Mouse (Mus musculus): ENCODE measurements around the gene Vps18.
A peak's percentile ranks its signal among the peaks of the same experiment; 100 is the strongest.

Gene Vps18

DNA sequence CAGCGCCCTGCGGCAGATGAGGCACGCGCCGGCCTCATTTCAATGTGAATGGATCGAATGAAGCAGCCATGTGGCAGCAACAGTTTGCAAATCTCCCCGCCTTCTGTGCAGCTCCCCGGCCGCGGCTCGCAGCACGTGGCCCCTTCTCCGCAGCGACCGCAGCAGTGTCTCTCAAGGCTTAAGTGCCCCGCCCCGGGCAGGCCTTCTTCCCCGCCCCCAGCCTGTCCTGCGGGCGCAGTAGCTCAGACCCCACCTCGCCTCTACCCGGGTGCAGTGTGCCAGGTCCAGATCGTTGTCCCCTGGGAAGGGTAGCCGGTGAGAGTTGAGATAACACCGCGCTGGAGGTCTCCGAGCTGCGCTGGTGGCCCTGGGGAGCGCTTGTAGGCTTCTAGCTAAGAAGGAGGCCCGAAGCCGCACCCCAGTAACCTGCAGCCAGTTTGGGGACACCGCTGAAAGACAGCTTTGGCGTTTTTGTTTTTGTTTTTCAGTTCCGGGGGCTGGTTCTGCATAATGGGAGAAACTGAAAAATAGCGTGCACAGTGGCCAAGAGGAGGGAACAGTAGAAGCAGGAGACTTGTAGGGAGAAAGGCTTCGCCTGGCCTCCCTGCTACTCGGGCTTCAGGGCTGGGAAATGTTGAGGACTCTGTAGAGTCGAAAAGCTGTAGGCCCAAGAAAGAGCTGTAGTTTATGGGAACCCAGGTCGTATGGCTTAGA is 34.2 kb downstream of the Vps18 start:
- no peak for DNase-seq

DNA sequence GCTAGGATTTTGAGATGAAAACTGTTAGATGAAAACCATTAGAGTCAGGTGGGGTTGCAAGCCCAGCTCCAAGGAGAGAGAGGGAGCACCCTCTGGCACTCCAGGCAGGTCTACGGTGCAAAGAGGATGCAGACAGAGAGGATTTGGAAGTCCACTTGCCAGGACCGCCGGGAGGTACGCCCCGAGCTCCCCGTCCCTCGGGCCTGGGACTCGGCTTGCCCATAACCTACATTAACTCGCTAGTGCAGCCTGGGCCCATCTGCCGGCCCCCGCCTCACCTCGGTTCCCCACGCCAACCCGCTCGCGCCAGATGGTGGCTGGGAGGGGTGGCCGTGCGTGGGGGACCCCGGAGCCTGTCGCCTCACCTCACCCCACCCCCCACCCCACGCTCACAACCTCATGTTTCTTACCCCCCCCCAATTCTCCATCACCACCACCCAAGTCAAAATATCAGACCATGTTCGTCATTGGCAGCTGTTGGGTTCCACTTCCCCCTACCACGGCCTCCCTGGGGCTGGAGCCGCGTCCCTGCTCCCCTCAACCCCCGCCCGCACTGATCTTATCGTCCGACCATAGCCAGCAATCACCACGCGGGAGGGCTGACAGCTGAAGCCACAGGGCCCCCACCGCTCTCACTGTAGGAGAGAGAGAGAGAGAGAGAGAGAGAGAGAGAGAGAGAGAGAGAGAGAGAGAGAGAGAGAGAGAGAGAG is 35.5 kb downstream of the Vps18 start:
- DNase-seq, result no peak

DNA sequence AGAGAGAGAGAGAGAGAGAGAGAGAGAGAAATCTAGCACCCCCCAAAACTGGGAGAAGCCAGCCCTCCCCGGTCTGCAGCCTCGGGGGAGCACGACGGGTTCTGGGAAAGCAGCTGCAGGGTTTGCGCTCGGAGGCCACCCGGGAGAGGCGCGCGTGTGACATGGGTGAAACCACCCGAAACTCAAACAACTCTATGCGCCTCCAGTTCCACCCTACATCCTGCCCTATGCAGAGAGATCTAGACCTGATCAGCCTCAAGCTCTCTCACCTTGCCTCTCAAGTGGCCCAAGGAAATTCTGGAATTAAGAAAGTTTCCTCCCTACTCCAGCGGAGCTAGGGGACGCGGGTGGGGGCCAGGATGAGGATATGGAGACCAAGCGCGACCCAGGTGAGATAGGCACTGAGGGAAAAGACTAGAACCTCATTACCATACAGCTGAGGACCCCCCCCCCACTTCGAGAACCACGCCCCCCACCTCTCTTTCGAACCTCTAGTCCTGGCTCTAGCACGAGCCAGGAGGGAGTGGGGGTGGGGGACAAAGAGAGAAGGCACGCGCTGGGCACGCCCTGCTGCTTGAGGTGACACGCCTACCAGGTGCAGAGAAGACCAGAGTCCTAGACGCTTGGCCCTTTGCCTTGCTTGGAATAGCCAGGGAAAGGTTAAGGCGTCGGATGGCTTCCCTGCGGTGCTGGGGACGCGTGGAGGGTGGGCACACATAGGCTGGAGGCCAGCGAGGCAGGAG is 36.2 kb downstream of the Vps18 start:
- no peak for DNase-seq

DNA sequence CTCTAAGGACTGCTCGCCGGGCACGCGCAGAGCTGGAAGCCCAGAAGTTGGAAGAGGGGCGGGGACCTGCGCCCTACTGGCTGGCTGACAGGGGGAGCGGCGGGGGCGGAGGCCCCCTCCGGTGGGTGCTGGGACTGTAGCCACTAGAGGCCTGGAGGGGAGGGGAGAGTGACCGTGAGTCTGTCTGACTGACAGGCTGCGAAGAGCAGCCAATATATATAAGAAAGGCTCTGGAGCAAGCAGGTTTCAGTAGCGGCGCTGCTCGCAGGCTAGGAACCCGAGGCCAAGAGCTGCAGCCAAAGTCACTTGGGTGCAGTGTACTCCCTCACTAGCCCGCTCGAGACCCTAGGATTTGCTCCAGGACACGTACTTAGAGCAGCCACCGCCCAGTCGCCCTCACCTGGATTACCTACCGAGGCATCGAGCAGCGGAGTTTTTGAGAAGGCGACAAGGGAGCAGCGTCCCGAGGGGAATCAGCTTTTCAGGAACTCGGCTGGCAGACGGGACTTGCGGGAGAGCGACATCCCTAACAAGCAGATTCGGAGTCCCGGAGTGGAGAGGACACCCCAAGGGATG is 37.1 kb downstream of the Vps18 start, which contains the start of gene Dll4:
Dll4 (plus strand) TSS at position 217 of the 576 bp plus-strand sequence.
- DNase-seq, result no peak

- no peak for DNase-seq
These were observed 37.9 kb downstream of the Vps18 start for GRCm38 (mm10) chr2:119326161-119327101.

DNA sequence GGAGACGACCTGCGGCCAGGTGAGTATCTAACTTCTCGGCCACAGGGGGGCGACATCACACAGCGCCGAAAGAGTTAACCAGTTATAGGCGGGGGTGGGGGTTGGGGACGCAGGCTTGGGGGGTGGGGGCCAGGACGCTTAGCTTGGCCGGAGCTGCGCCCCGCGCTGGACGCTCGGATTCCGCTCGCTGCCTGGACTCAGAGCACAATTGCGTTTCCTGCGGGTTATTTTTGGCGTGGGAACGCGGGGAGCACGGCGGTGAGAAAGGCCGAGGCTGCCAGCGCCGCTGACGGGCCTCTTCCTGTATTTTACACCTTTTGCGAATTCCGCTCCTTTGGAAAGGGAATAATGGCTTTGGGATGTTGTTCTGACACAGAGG is 38.6 kb downstream of the Vps18 start:
- DNase-seq, result peak; percentile 66

GRCm38 (mm10) chr2:119327942-119328526 is 39.5 kb downstream of the Vps18 start:
- no peak for DNase-seq

DNA sequence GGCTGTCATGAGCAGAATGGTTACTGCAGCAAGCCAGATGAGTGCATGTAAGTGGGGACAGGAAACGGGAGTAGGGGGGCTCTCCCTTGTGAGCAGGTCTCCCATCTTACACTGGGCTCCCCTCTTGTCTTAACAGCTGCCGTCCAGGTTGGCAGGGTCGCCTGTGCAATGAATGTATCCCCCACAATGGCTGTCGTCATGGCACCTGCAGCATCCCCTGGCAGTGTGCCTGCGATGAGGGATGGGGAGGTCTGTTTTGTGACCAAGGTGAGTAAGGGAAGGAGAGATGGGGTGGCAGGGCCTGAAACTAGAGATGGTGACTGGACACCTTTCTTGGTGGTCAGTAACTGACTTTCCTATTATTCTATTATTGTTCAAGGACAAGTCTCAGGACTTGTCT is 40.0 kb downstream of the Vps18 start:
- DNase-seq, result no peak

DNA sequence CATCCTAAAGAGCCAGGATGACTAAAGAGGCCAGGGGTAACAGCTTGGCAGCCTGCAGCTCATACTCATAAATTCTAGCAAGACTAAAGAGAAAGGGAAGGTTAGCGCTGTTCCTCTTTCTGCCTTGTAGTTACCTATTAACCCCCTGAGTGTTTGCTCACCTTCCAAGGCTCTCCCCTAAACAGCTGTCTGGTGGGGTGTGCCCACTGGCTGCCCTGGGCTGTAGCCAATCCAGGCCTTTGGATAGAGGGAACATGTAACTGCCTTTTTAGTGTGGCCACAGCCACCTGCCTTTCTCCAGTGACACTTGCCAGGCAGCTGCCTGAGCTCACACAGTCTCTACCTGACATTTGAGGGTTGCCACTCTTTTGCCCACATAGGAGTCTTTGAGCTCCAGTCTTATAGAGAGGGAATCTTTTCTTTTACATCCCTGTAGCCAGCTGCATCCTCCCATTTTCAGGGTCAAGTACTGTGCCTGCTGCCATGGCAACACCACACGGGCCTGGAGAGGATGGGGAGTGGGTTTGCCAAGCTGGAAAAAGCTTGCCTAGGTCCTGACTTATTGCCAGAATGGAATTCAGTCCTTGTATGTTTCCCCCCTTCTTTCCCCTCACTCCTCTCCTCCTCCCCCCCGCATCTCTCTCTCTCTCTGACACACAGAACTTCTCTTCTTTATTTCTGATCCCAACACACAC is 40.7 kb downstream of the Vps18 start:
- DNase-seq, result no peak

DNA sequence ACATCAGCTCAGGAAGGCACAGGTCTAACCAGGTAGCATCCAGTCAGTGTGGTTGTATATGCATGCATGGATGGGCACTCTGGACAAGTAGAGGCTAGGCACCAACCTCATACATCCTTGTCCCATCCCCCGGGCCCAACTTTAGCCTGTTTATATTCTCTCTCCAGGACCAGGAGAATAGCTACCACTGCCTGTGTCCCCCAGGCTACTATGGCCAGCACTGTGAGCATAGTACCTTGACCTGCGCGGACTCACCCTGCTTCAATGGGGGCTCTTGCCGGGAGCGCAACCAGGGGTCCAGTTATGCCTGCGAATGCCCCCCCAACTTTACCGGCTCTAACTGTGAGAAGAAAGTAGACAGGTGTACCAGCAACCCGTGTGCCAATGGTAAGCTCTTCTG is 42.3 kb downstream of the Vps18 start:
- DNase-seq, result no peak

GRCm38 (mm10) chr2:119332177-119332661 is 43.7 kb downstream of the Vps18 start:
- no peak for DNase-seq

GRCm38 (mm10) chr2:119334135-119334534 is 45.6 kb downstream of the Vps18 start:
- no peak for DNase-seq

GRCm38 (mm10) chr2:119334964-119335525 is 46.5 kb downstream of the Vps18 start:
- no peak for DNase-seq

DNA sequence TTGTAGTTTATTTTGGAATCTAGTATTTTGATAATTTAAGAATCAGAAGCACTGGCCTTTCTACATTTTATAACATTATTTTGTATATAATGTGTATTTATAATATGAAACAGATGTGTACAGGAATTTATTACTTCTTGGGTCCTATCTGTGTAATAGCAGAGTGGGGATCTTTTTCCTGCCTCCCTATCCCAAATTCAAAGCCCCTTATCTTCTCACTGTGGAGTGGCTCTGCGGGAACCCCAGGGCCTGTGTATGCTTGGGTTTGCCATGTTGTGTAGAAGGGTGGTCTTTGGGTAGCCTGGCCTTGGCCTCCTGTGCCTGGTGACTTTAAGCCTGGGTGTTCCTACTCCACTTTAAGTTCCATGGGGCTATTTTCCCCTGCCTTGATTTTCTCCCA is 47.0 kb downstream of the Vps18 start:
- no peak for DNase-seq

- DNase-seq, result no peak
These were observed 47.5 kb downstream of the Vps18 start for GRCm38 (mm10) chr2:119336002-119336401.

DNA sequence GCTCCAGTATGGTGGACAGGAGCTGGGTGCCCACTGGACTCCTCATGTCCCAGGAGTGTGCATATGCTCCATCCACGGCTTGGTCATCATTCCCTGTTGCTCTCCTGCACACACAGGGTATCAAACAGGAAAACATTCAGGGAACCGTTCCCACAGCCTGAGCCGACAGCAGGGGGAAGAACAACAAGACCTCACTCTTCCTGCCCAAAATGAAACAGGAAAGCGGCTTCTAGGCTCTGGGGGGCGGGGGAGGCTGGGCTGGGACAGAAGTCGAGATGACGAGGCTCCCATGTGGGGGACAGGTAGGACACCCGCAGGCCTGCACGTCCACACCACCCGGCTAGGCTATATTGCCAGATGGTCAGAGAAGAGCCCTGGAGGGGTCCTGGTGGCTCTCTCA is 47.9 kb downstream of the Vps18 start:
- DNase-seq, result no peak

GRCm38 (mm10) chr2:119337425-119338265 is 49.1 kb downstream of the Vps18 start:
- peak; percentile 90 for DNase-seq

GRCm38 (mm10) chr2:119344537-119345138 is 56.1 kb downstream of the Vps18 start:
- no peak for DNase-seq
